Comparison of ENCODE assay signal across 16 mouse cellular contexts in genomic region chr6:147506496-147506895, GRCm38 (mm10). TPM values are rescaled to one million over a fixed set of nuclear protein-coding genes. Genes with fewer than 3 reads are reported as not detected.
DNase-seq lines count a peak whose midpoint lies in the region; ATAC-seq and TF ChIP-seq lines count a peak whose summit lies in the region.
"Had no signal": no experiment of that assay in that cellular context is flagged by ENCODE, and none has a peak within 500 bp of the region (broad histone marks: within the 10 kb centered on the region; RNA-seq: fewer than 3 reads in every experiment).

No protein-coding gene starts in this region.

- peaks cover 5% of the 10 kb centered on the region; the same call in 1 of the 2 replicates for H3K4me1 ChIP-seq in lung, embryonic 14.5 days (ENCODE audit: insufficient read depth)
- no peaks in the 10 kb centered on the region for H3K4me1 ChIP-seq in lung, adult 2 months (ENCODE audit: control insufficient read depth, insufficient read depth, low read length)
- peaks cover 25% of the 10 kb centered on the region for H3K4me1 ChIP-seq in heart, embryonic 13.5 days
- H3K4me1 ChIP-seq: limb, embryonic 10.5 days; midbrain, embryonic 13.5 days; neural tube, embryonic 15.5 days had no signal

- TF ChIP-seq CTCF in lung, embryonic 14.5 days (IDR thresholded peaks at IDR 0.05; ENCODE audit: low read depth) = no peak
- TF ChIP-seq CTCF in lung, adult 2 months (IDR thresholded peaks at IDR 0.05; ENCODE audit: insufficient read depth, low read length) = no peak

- ATAC-seq in lung, embryonic 14.5 days (ENCODE audit: insufficient read depth) = peak; percentile 28; the same call in 1 of the 2 replicates
- ATAC-seq in heart, embryonic 13.5 days (ENCODE audit: extremely low read depth, insufficient number of reproducible peaks, low FRiP score, low TSS enrichment) = no peak
- ATAC-seq: midbrain, embryonic 13.5 days had no signal

- 54% methylated on average over 10 of the region's 10 CpGs for WGBS in lung, embryonic 14.5 days
- 63% methylated on average over 10 of the region's 10 CpGs for WGBS in lung, adult 2 months
- 56% methylated on average over 10 of the region's 10 CpGs for WGBS in heart, embryonic 13.5 days

- peak overlapping the region; percentile 23; the same call in 1 of the 2 replicates for H3K4me2 ChIP-seq in lung, embryonic 14.5 days
- peak overlapping the region; percentile 61 for H3K4me2 ChIP-seq in heart, embryonic 13.5 days
- H3K4me2 ChIP-seq: liver, embryonic 11.5 days; midbrain, embryonic 13.5 days; neural tube, embryonic 15.5 days had no signal

- no peaks in the 10 kb centered on the region for H3K9me3 ChIP-seq in lung, embryonic 14.5 days (ENCODE audit: low read depth, low read length)
- H3K9me3 ChIP-seq in heart, embryonic 13.5 days = no peaks in the 10 kb centered on the region
- H3K9me3 ChIP-seq: limb, embryonic 10.5 days; lung, embryonic 15.5 days; midbrain, embryonic 13.5 days; neural tube, embryonic 15.5 days had no signal

- H3K27me3 ChIP-seq in lung, embryonic 14.5 days (ENCODE audit: insufficient read depth, low read length) = no peaks in the 10 kb centered on the region
- H3K27me3 ChIP-seq in heart, embryonic 13.5 days (replicated peaks) = no peaks in the 10 kb centered on the region
- H3K27me3 ChIP-seq: lung, embryonic 15.5 days; midbrain, embryonic 13.5 days; neural tube, embryonic 15.5 days had no signal

- intact Hi-C loops in gastrocnemius, postnatal 14 days (cut with DNase I; ENCODE audit: low total_unique reads) = no loop called here

- 0 out of 2 replicates have a peak overlapping the region, but pooled peaks have one; percentile 8 for H3K27ac ChIP-seq in lung, embryonic 14.5 days (ENCODE audit: low read depth)
- peak overlapping the region; percentile 43 for H3K27ac ChIP-seq in heart, embryonic 13.5 days (replicated peaks)
- H3K27ac ChIP-seq: limb, embryonic 10.5 days; lung, embryonic 15.5 days; midbrain, embryonic 13.5 days; neural tube, embryonic 15.5 days had no signal

- peak; percentile 16 for DNase-seq in gastrocnemius, adult 18-20 months (ENCODE audit: low spot score)
- no peak for DNase-seq in gastrocnemius, postnatal 14 days
- DNase-seq in lung, embryonic 14.5 days = peak; percentile 14
- no peak for DNase-seq in lung, adult 2 months
- no peak for DNase-seq in adrenal gland, postnatal 25 days
- DNase-seq in adipocyte (ENCODE audit: low spot score) = no peak
- DNase-seq in ovary, adult 18-20 months (ENCODE audit: low spot score) = no peak
- DNase-seq: cerebellum, adult 11 months; kidney, adult 8-10 months; retina, postnatal 1 day had no signal

- no peak overlapping the region for H3K9ac ChIP-seq in lung, embryonic 14.5 days
- 0 out of 2 replicates have a peak overlapping the region, but pooled peaks have one; percentile 0 for H3K9ac ChIP-seq in heart, embryonic 13.5 days
- H3K9ac ChIP-seq: lung, embryonic 15.5 days; midbrain, embryonic 13.5 days; neural tube, embryonic 15.5 days had no signal

- H3K4me3 ChIP-seq in lung, embryonic 14.5 days (ENCODE audit: low read depth, low read length) = no peak overlapping the region
- no peak overlapping the region for H3K4me3 ChIP-seq in lung, adult 2 months (replicated peaks; ENCODE audit: extremely low read depth, low read depth, low read length)
- H3K4me3 ChIP-seq in heart, embryonic 13.5 days = peak overlapping the region; percentile 27; the same call in 1 of the 2 replicates
- H3K4me3 ChIP-seq: limb, embryonic 10.5 days; lung, embryonic 15.5 days; midbrain, embryonic 13.5 days; neural tube, embryonic 15.5 days had no signal

- peaks cover 3% of the 10 kb centered on the region; the same call in 1 of the 2 replicates for H3K36me3 ChIP-seq in lung, embryonic 14.5 days (ENCODE audit: insufficient read depth)
- H3K36me3 ChIP-seq in heart, embryonic 13.5 days = no peaks in the 10 kb centered on the region
- H3K36me3 ChIP-seq: limb, embryonic 10.5 days; lung, embryonic 15.5 days; midbrain, embryonic 13.5 days; neural tube, embryonic 15.5 days had no signal

- TF ChIP-seq POLR2A in lung, adult 2 months (IDR thresholded peaks at IDR 0.05; ENCODE audit: borderline replicate concordance, extremely low read depth, low read depth, low read length) = no peak

RNA-seq across cellular contexts. Expression of gene Ccdc91, which starts 30.9 kb away (rescaled TPM):
- 10 to 100 TPM; 84.8 to 92.0 TPM for total RNA-seq in gastrocnemius, adult 18-20 months (2021)
- total RNA-seq in gastrocnemius, postnatal 14 days (2021) = 10 to 100 TPM; 62.3 to 63.3 TPM
- polyA plus RNA-seq in lung, embryonic 14.5 days (2014; fragmentation: Nextera tagmentation; extraction: Ambion mirVana) = 22.9 and 23.4 TPM in 2 replicates
- polyA plus RNA-seq in lung, adult 2 months (2012; rRNA removed) = 19.5 and 22.9 TPM in 2 replicates
- polyA plus RNA-seq in heart, embryonic 13.5 days (2015; fragmentation: Nextera tagmentation; extraction: Ambion mirVana) = 21.1 and 23.8 TPM in 2 replicates
- total RNA-seq in adrenal gland, postnatal 25 days (2021) = 58.2 and 60.0 TPM in 2 replicates

Comparison
In these comparisons a context has a peak if more than half of its experiments do, and no peak if none do; other contexts are left out.
1. DNase-seq: peak in gastrocnemius, adult 18-20 months (single experiment) and lung, embryonic 14.5 days (single experiment); none in gastrocnemius, postnatal 14 days (single experiment), lung, adult 2 months (single experiment), adrenal gland, postnatal 25 days (single experiment), adipocyte (single experiment) and ovary, adult 18-20 months (single experiment).